Mouse (Mus musculus) E14TG2a.4 (cell line): Measurements from ENCODE around the gene Gm4553.
"Not testable (repeated sequence)": the region's sequence is repeated elsewhere in the genome, so short reads cannot be mapped to it uniquely, and the experiment has no call there.

Source experiments
- CTCF ChIP-seq: conservative IDR thresholded peaks from 2 replicates; pipeline ENCODE4 v1.5.1; 2014; ENCODE audit warnings: low read length
- NANOG ChIP-seq: IDR thresholded peaks from 2 replicates; pipeline ENCODE4 v1.6.1; 2014; ENCODE audit warnings: borderline replicate concordance, low read length, mixed read lengths

- TF ChIP-seq CTCF, NANOG: not testable (repeated sequence)
These were observed 8.5 kb downstream of the Gm4553 start, which contains the start of gene Gm29735 for GRCm38 (mm10) chr7:142157013-142157412.
